Mouse (Mus musculus) cerebellum, adult 9-11 months (tissue): ENCODE data around the gene Phlpp2.
A peak's percentile ranks its signal among the peaks of the same experiment; 100 is the strongest.
"Not testable (repeated sequence)": the region's sequence is repeated elsewhere in the genome, so short reads cannot be mapped to it uniquely, and the experiment has no call there.

Source experiments
- DNase-seq: peaks from one replicate; pipeline ENCODE4 v3.0.0; 2022

Gene Phlpp2

GRCm38 (mm10) chr8:109868003-109868679 lies at the start of gene Phlpp2:
Gene Phlpp2, plus strand, starts transcription at chr8:109868542.
- peak; percentile 92 for DNase-seq

DNA sequence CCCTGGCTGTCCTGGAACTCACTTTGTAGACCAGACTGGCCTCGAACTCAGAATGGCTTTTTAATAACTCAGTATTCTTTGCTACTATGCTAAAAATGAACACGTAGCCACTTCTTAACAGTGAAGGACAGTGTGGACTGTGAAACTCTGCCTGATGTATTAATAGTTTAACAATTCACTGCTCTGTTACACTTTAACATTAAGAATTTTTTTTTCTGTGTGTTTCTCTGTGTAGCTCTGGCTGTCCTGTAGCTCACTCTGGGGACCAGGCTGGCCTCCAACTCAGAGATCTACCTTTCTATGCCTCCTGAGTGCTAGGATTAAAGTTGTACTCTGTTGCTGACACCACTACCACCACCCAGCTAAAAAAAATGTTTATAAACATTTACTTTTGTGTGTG lies 44.8 kb upstream of the Phlpp2 start:
- no peak for DNase-seq

DNA sequence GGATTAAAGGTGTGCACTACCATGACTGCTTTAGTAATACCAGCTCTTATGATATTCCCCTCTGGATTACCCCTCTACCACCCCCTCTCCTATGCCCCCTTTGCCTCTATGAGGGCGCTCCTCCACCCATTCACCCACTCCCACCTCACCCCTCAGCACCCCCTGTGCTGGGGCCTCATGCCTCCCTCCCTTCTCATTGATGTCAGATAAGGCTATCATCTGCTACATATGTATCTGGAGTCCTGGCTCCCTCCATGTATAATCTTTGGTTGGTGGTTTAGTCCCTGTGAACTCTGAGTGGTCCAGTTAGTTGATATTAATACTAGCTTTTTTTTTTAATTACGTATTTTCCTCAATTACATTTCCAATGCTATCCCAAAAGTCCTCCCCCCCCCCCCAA lies 28.5 kb upstream of the Phlpp2 start:
- no peak for DNase-seq

DNA sequence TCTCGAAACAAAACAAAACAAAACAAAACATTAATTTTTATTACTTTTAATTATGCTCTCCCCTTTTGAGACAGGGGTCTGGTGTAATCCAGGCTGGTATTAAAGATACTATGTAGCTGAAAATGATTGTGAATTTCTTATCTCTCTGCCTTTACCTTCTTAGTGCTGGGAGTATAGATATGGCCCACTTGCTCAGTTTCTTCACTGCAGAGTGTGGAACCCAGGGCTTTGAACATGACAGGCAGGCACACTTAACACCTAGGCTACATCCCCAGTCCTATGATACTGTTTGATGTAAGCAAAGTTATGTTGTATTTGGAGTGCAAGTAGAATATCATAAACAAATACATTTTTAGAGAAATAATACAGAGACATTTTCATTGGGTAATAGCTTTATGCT lies 25.9 kb upstream of the Phlpp2 start:
- DNase-seq, result no peak

DNA sequence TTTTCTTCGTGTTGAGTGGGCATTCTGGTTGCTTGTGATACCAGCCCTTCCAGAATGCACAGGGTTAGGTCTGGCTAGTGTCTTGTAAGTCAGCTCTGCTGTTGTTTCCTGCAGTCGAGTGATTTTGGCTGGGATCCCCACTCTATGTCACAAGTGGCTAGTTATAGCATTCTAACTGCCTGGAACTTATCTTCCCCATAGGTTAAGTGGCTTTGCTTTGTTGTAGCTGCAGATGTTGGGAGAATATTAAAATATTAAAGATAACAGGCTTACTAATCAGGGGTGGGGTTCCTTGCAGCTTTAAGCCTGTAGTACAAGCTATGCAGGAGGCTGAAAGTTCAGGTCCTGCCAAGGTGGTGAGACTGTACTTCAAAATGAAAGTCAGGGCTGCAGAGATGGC lies 20.5 kb upstream of the Phlpp2 start:
- DNase-seq, result no peak

DNA sequence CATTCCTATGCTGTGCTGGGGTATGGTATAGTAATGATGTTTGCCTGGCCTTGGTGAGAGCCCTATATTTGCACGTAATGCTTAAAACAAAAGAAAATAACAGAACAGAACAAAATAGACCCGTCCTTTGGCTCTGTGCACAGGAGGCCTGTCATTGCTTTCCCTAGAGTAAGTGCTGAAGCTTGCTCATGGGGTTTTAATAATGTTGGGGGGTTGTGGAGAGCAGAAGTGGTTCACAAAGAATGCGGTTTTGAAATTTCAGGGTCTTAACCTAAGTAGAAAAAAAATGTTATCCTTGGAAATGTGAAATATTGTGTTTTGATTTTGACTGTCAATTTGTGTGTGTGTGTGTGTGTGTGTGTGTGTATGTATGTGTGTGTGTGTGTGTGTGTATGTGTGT lies 19.4 kb upstream of the Phlpp2 start:
- no peak for DNase-seq

GRCm38 (mm10) chr8:109853423-109853822 lies 14.9 kb upstream of the Phlpp2 start:
- DNase-seq, result peak; percentile 52

GRCm38 (mm10) chr8:109854522-109854921 lies 13.8 kb upstream of the Phlpp2 start:
- no peak for DNase-seq

DNA sequence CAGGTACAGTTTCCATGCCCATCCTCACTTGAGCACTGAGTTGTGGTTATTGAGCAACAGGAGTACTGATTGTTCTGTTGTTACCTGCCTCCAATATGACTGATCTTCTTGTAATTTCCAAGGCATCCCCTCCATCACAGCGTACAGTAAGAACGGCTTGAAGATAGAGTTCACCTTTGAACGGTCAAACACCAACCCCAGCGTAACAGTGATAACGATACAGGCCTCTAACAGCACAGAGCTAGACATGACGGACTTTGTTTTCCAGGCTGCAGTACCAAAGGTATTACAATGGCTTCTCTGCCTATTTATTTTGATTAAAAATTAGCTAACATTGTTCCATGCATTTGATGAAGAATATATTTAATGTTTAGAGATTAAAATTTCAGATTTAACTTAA lies 12.9 kb upstream of the Phlpp2 start:
- no peak for DNase-seq

- no peak for DNase-seq
Observed at GRCm38 (mm10) chr8:109863398-109863797, 4.9 kb upstream of the Phlpp2 start.

DNA sequence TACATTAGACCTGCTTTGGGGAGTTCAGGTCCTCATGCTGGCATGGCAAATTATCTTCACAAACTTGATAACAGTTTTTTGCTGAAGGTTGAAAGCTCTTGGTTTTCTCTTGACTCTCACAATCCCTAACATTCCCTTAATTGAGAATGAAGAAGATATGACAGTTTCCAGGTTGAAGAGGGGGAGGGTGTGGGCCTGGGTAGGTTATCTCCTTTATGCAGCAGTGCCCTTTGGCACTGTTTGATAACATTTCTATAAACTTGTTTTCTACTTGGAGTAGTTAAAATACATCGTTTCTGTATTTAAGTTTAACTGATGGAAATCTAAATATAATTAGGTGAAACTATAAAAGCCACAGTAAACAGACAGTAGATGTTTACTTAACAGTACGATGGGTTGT lies 3.5 kb upstream of the Phlpp2 start:
- DNase-seq, result no peak

GRCm38 (mm10) chr8:109865536-109865935 lies 2.8 kb upstream of the Phlpp2 start:
- DNase-seq, result peak; percentile 14

GRCm38 (mm10) chr8:109866690-109867089 lies 1.7 kb upstream of the Phlpp2 start:
- no peak for DNase-seq

GRCm38 (mm10) chr8:109868680-109869361 lies 479 bp downstream of the Phlpp2 start:
- DNase-seq, result peak; percentile 77

DNA sequence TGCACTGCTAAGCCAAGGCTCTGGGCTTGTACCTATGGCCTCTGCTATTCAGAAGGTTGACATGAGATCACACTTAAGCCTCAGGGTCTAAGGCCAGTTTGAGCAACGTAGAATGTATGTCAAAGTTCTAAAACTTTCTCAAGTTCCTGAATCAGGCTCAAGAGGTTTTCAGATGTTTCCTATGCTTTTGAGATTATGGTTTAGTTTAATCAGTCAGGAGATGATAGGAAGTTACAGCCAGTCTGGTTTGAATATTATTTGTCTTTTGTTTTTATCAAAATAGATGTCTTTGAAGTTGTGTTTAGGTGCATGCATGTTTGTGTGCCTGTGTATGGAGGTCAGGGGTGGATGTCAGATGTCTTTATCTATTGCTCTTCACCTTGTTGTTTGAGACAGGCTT lies 2.7 kb downstream of the Phlpp2 start:
- DNase-seq, result no peak

GRCm38 (mm10) chr8:109873800-109874199 lies 5.5 kb downstream of the Phlpp2 start:
- DNase-seq, result not testable (repeated sequence)

- no peak for DNase-seq
Observed at GRCm38 (mm10) chr8:109880012-109880662, 11.8 kb downstream of the Phlpp2 start.

- DNase-seq, result no peak
Observed at GRCm38 (mm10) chr8:109885294-109885693, 17.0 kb downstream of the Phlpp2 start.

GRCm38 (mm10) chr8:109889211-109889610 lies 20.9 kb downstream of the Phlpp2 start:
- DNase-seq, result no peak

- DNase-seq, result no peak
Observed at GRCm38 (mm10) chr8:109890794-109891585, 22.6 kb downstream of the Phlpp2 start.

DNA sequence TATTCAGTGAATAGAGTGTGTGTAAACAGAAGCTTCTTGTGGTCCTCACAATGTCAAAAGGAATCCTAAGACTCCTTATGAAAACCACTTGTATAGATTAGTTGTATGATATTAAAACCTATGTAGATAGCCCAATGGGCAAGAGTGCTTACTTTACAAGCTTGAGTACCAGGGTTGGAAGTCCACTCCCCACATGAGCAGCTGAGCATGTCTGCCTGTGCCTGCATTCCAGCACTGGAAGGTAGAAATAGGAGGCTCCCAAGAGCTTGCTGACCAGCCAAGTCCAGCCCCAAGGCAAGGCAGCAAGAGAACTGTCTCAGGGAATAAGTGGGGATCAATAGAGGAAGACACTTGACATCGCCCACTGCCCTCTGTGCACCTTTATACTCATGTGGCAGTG lies 26.3 kb downstream of the Phlpp2 start:
- no peak for DNase-seq

GRCm38 (mm10) chr8:109895355-109895754 lies 27.0 kb downstream of the Phlpp2 start:
- no peak for DNase-seq

- DNase-seq, result no peak
Observed at GRCm38 (mm10) chr8:109902379-109902778, 34.0 kb downstream of the Phlpp2 start.
